Mouse (Mus musculus): ENCODE results near the gene Ndc80.
"Not testable (repeated sequence)": the region's sequence is repeated elsewhere in the genome, so short reads cannot be mapped to it uniquely, and the experiment has no call there.

Gene Ndc80

DNA sequence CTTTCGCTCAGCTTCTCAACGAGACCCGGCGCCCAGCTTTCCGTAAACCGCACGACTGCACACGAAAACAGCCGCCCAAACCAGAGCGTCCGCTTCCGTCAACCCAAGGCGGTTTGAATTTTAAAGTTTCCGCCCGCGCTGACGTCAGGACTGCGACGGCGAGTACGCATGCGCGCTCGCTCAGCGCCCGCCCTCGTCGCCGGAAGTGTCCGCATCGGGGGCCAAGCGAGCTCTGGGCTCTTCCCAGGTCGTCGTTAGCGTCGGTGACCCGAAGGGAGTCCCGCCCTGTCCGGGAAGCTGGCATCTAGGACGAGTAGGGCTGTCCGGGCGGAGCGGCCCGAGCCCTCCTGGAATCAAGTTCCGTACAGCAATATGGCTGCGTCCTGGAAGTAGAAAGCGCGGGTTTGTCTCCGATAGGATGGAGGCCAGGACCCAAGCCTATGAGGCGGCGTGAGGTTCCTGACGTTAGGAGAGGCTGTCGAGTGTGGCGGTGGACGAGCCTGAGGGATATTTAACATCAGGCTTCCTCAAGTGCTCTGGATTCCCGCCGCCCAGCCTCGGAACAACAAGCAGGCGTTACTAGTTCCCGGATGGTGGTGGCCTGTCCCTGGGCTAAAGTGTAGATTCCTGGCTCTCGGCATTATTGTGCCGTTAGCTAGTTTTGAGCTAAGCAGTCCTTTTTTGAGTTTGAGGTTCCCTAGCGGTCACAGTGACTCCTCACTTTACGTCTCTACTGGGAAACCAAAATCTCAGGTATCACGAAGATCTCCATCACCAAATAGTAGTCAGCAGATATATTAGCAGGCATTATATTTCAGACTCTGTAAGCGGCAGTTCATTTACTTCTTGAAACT, at the start of gene Ndc80:
Ndc80 (minus strand) TSS at position 147 of the 854 bp plus-strand sequence.
- in situ Hi-C loops (cut with MboI, MseI): no loop called here

DNA sequence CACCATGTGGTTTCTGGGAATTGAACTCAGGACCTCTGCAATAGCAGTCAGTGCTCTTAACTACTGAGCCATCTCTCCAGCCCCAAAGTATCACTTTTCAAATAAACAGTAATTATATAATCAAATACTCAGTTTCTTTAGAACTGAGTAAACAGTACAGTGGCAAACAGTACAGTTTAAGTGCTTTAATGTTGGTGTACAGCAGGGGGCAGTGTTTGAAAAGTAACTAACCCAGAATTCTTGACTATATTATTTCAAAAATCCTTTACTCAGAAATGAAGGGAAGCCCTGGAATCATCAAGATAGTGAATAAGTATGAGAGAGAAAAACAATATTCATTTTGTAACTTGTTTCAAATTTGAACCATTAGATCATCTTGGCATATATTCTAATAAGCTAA, 35.0 kb upstream of the Ndc80 start:
- in situ Hi-C loops (cut with MboI, MseI): loop anchor here (25.0 kb wide), 1 partner anchor 1701 kb away; no protein-coding TSS in a partner anchor

GRCm38 (mm10) chr17:71552901-71553300, 26.2 kb upstream of the Ndc80 start:
- in situ Hi-C loops (cut with MboI, MseI): loop anchor here (10.0 to 25.0 kb wide), 2 partner anchors 322 to 1709 kb away; no protein-coding TSS in a partner anchor

GRCm38 (mm10) chr17:71551757-71552451, 25.2 kb upstream of the Ndc80 start, which contains the start of gene Spdya:
Gene Spdya, plus strand, starts transcription at chr17:71552061.
- in situ Hi-C loops (cut with MboI, MseI): loop anchor here (10.0 to 25.0 kb wide), 2 partner anchors 323 to 1710 kb away; no protein-coding TSS in a partner anchor

DNA sequence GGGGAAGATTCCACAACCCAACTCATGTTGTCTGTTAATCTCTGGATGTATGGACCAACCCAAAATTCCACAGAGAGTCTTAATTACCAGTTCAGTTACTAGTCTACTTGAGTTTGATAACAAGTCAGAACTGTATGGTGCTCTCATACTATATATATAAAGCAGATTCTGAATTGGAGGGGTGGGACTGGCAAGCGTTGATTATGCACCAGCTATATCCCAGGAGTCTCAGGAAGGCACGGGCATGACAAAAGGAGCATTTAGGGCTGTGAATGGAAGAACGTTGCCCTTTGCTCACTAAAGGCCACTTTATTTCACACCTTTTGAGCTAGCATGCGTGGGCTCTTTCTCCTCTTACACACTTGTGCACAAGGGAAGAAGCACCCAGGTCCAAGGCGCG, 24.7 kb upstream of the Ndc80 start:
- in situ Hi-C loops (cut with MboI, MseI): loop anchor here (10.0 to 25.0 kb wide), 2 partner anchors 323 to 1711 kb away; no protein-coding TSS in a partner anchor

- in situ Hi-C loops (cut with MboI, MseI): no loop called here
These were observed 21.9 kb upstream of the Ndc80 start for GRCm38 (mm10) chr17:71548586-71548985.

DNA sequence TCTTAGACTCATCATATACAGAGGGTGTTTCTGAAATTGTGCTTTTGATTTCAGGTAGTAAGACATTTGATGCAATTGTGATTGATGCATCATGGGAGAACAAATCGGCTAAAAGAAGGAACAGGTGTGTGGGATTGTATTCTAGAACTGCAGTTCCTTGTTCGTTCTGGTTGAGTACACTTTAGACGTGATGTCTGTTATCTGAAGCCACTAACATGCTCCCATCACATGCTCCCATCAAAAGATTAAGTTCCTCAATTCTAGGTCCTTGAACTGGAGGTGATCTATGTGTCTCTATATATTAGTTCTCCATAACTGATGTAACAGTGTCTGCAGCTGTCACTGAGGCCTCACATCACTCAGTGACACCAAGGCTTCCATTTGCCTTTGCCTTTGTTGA, 10.5 kb upstream of the Ndc80 start:
- in situ Hi-C loops (cut with MboI, MseI): no loop called here

GRCm38 (mm10) chr17:71535595-71535994, 8.9 kb upstream of the Ndc80 start:
- in situ Hi-C loops (cut with MboI, MseI): not testable (repeated sequence)

- in situ Hi-C loops (cut with MboI, MseI): no loop called here
These were observed 1.4 kb upstream of the Ndc80 start for GRCm38 (mm10) chr17:71528042-71528441.

GRCm38 (mm10) chr17:71526302-71526708, 352 bp downstream of the Ndc80 start:
- in situ Hi-C loops (cut with MboI, MseI): no loop called here

- in situ Hi-C loops (cut with MboI, MseI): no loop called here
These were observed 16.4 kb downstream of the Ndc80 start for GRCm38 (mm10) chr17:71510297-71510696.

GRCm38 (mm10) chr17:71506832-71507231, 19.8 kb downstream of the Ndc80 start:
- in situ Hi-C loops (cut with MboI, MseI): no loop called here

DNA sequence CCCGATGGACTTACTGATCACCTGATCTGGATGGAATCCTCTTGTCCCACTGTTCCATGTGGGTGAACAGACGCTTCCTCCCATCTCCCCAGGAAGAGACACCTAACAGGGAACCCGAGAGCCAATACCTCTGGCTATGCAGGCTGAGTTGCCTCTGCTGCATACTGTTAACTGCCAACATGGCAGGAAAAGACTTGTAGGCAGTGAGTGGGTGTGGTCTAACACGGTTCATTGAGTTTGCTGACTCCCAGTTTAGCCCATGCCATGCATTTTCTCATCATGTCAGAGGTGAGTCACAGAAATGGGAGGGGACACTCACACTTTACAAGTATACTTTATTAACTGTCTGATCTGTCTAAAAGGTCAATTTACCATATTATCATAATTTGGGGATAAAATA, 30.9 kb downstream of the Ndc80 start:
- in situ Hi-C loops (cut with MboI, MseI): no loop called here

DNA sequence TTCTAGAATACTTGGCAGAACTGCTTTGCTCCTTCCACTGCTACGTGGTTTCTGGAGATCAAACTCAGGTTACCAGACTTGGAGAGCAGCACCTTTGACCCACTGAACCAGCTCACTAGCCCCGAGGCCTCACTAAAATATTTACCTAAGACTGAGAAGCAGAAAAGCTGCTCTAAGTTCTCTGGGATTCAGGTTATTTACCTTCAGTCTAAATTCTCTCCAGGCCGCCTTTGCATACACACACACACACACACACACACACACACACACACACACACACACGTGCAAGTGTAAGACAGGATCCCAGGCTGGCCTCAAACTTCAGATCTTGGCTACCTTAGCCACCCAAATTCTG, 35.3 kb downstream of the Ndc80 start:
- in situ Hi-C loops (cut with MboI, MseI): no loop called here

- in situ Hi-C loops (cut with MboI, MseI): no loop called here
These were observed 35.9 kb downstream of the Ndc80 start for GRCm38 (mm10) chr17:71490666-71491331.

GRCm38 (mm10) chr17:71489703-71490461, 36.8 kb downstream of the Ndc80 start:
- in situ Hi-C loops (cut with MboI, MseI): no loop called here

DNA sequence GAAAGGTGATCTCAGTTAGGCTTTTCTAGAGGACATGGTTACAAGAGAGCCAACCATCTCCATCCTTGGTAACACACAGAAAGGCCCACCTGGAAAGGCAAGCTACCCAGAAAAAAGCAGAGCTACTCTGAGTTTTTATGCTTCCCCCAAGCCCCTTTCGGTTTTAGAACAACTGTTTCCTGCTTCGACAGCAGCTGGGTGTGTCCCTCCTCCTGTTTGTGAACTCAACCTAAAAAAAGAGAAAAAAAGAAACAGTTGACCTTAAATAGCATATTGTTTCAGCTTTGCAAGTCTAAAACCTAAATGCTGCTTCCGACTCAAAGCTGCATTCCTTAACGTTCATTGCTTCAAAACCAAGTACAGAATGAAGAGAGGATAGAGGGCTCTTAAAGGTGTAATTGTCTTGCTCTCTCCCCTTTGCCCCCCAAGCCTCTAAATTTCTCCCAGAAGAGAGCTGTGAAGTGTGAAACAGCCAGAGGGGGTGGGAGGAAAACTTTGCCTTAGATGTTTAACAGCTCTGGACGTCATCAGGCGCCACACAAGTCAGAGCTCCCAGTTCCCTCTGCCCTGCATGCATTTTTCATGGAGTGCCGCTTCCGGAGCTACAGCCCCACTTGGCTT, 40.3 kb downstream of the Ndc80 start:
- in situ Hi-C loops (cut with MboI, MseI): no loop called here

- in situ Hi-C loops (cut with MboI, MseI): no loop called here
These were observed 40.8 kb downstream of the Ndc80 start for GRCm38 (mm10) chr17:71485791-71486230.

GRCm38 (mm10) chr17:71484711-71485110, 41.9 kb downstream of the Ndc80 start:
- in situ Hi-C loops (cut with MboI, MseI): no loop called here

DNA sequence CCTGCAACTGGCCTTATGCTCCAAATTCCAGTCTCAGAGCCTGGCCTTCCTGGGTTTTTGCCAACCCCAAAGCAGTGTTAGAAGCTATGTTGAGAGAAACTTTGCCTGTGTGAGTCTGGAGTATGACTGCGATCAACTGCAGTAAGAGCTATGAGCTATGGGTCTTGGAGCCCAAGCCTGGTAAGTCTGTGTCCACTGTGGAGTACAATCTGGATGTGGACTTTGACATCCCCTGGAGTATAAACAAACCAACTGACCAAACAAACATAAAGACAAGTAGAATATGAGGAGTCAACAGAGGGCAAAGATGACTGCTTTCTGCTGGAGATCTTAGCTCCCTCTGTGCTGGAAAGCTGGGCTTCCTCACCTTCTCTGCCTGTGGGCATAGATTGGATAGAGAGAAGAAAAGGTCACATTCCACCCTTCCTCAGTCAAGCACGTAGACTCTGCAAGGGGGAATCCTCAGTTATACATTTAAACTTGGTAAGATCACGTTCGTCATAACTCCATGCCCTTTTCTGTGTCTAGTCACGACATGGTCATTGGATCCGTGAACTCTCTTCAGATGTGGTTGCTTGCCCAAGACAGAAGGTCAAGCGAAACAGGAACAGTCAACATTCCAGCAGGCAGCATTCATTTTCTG, 43.1 kb downstream of the Ndc80 start:
- in situ Hi-C loops (cut with MboI, MseI): no loop called here
